Mouse (Mus musculus): ENCODE results near the gene Cdcp2.

DNA sequence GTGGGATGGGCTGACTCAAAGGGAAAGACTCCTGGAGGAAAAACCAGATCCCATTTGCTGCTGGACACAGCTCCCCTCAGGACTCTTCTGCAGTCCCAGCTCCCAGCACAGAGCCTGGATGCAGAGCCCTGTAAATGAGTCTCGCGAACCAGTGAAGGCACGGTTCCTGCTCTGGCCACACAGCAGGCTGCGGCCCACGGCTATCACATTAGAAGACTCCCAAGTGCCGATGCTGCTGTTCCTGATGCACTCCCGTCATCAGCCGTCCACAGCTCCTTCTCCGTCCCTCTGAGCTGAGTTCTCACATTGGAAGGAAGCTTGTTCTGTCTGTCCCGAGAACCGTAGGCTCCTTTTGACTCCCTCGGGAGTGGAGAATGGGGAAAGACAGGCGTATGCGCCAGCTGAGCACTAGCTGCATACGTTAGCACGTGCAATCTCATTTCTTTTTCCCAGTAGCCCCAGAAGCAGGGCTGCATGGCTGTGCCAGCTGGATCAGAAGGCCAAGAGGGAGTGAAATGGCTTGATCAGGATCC is at the start of gene Cdcp2:
- TF ChIP-seq POLR2A (IDR thresholded peaks at IDR 0.05; ENCODE audit: insufficient read depth, low read depth, low read length) (no peak), CTCF (IDR thresholded peaks at IDR 0.05; ENCODE audit: insufficient read depth, low read depth, low read length) (no peak)
